Mouse (Mus musculus): Measurements from ENCODE around the gene Sik3.

GRCm38 (mm10) chr9:46186387-46186786 is 173.8 kb downstream of the Sik3 start:
- TF ChIP-seq POLR2A (IDR thresholded peaks at IDR 0.05; ENCODE audit: control insufficient read depth, low read depth, low read length) (no peak), CTCF (IDR thresholded peaks at IDR 0.05; ENCODE audit: control insufficient read depth, insufficient read depth, insufficient replicate concordance, low read depth, low read length) (no peak)
